ENCODE assay signal across 7 mouse cellular contexts in the genomic region with DNA sequence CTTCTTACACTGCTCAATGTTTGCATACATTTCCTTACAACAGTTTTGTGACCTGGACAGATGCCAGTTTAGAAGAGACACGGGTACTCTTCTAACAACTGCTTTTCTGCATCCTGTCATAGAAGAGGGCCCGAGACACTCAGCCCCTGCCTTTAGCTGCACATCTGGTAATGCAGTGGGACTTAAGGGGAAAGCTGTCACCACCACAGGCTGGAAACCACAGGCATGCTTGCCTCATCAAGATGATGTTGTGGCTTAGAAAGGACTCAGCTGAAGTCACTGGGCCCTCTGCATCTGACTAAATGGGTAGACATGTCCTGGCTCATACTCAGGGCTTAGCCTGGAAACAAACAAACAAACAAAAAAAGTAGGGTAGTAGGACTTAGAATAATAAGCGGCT. TPM values are rescaled to one million over a fixed set of nuclear protein-coding genes. Genes with fewer than 3 reads are reported as not detected.
DNase-seq lines count a peak whose midpoint lies in the region; ATAC-seq lines count a peak whose summit lies in the region.

No protein-coding gene starts in this region.

- DNase-seq in lung, postnatal 10 days: peak; percentile 31
- no peak for DNase-seq in lung, postnatal 36 days
- peak; percentile 51 for DNase-seq in fibroblast of lung, adult 2 months (ENCODE audit: low read depth)
- DNase-seq in yolk sac, embryonic 10.5 days (ENCODE audit: low spot score): peak; percentile 45
- no peak for DNase-seq in c-Kit-positive CD71-positive TER-119-positive erythroid progenitor cells, embryonic 14.5 days (ENCODE audit: low spot score)
- no peak for DNase-seq in spleen, postnatal 36 days (ENCODE audit: low spot score in 2 of 2)

- no peaks in the 10 kb centered on the region for H3K9me3 ChIP-seq in liver, embryonic 15.5 days (replicated peaks)

- peak overlapping the region; percentile 79 for H3K27ac ChIP-seq in liver, embryonic 15.5 days (replicated peaks)

- H3K36me3 ChIP-seq in liver, embryonic 15.5 days (replicated peaks): no peaks in the 10 kb centered on the region

- H3K9ac ChIP-seq in liver, embryonic 15.5 days: no peak overlapping the region

- 30% methylated on average over 3 of the region's 3 CpGs for WGBS in liver, embryonic 15.5 days (ENCODE audit: insufficient replicate concordance)

- no peak for ATAC-seq in liver, embryonic 15.5 days (ENCODE audit: insufficient read depth)

- peaks cover 14% of the 10 kb centered on the region for H3K27me3 ChIP-seq in liver, embryonic 15.5 days

- no peak overlapping the region for H3K4me3 ChIP-seq in liver, embryonic 15.5 days (replicated peaks)

- H3K4me2 ChIP-seq in liver, embryonic 15.5 days: no peak overlapping the region

- peaks cover 67% of the 10 kb centered on the region for H3K4me1 ChIP-seq in liver, embryonic 15.5 days (replicated peaks)

RNA-seq across cellular contexts. Expression of a gene that starts 12.0 kb away (rescaled TPM):
- 85.0 and 93.2 TPM in 2 replicates for polyA plus RNA-seq in liver, embryonic 15.5 days (2015; fragmentation: Nextera tagmentation; extraction: Ambion mirVana)

Comparison
In these comparisons a context has a peak if more than half of its experiments do, and no peak if none do; other contexts are left out.
1. DNase-seq: peak in lung, postnatal 10 days (single experiment), fibroblast of lung, adult 2 months (single experiment) and yolk sac, embryonic 10.5 days (single experiment); none in lung, postnatal 36 days (single experiment), c-Kit-positive CD71-positive TER-119-positive erythroid progenitor cells, embryonic 14.5 days (single experiment) and spleen, postnatal 36 days (0 of 2).